Mouse (Mus musculus) forebrain, embryonic 13.5 days (tissue): ENCODE measurements at regions not wholly inside any gene's neighbourhood (a gene's known extent, or its start where the extent isn't known, plus 50 kb on each side); places are given as distances from the start of the nearest gene placed in this dataset.

Experiments used
- ATAC-seq: fragments of 200-750 bp; cut with Nextera tagmentation; 2 replicates; pipeline ENCODE4 v1.8.0; 2017
- H3K27ac ChIP-seq: fragments of 300-500 bp; sonication (generic); 2 replicates; pipeline ENCODE4 v1.5.1; 2015; ENCODE audit warnings: inconsistent platforms, mild to moderate bottlenecking, moderate library complexity
- H3K27me3 ChIP-seq: fragments of 300-500 bp; sonication (generic); 2 replicates; pipeline ENCODE4 v1.6.1; 2015; ENCODE audit warnings: mild to moderate bottlenecking, inconsistent platforms
- H3K36me3 ChIP-seq: fragments of 300-500 bp; sonication (generic); 2 replicates; pipeline ENCODE4 v1.6.1; 2015; ENCODE audit warnings: mild to moderate bottlenecking, inconsistent platforms; ENCODE audit not compliant: poor library complexity, severe bottlenecking
- H3K4me1 ChIP-seq: fragments of 300-500 bp; sonication (generic); 2 replicates; pipeline ENCODE4 v1.6.1; 2015; ENCODE audit warnings: inconsistent platforms
- H3K4me2 ChIP-seq: fragments of 300-500 bp; sonication (generic); 2 replicates; pipeline ENCODE4 v1.6.1; 2015; ENCODE audit warnings: inconsistent platforms, mild to moderate bottlenecking, moderate library complexity
- H3K4me3 ChIP-seq: fragments of 300-500 bp; sonication (generic); 2 replicates; pipeline ENCODE4 v1.5.1; 2015; ENCODE audit warnings: mild to moderate bottlenecking, inconsistent platforms
- H3K9ac ChIP-seq: fragments of 300-500 bp; sonication (generic); 2 replicates; pipeline ENCODE4 v1.6.1; 2015; ENCODE audit warnings: mild to moderate bottlenecking, inconsistent platforms
- H3K9me3 ChIP-seq: fragments of 300-500 bp; sonication (generic); replicated peaks from 2 replicates; pipeline ENCODE4 v1.6.1; 2016; ENCODE audit warnings: inconsistent platforms
- WGBS: fragments of 180-500 bp; shearing (Covaris S2); methylation state at CpG from one replicate; pipeline ENCODE4 v1.1.7; 2015; 5-methylcytosine and 5-hydroxymethylcytosine counted together

GRCm38 (mm10) chr8:31033281-31033680 is 2395.2 kb upstream of the 5930422O12Rik start:
- 1% methylated on average over 13 of the region's 13 CpGs for WGBS
- H3K36me3 ChIP-seq: no peaks in the 10 kb centered on the region
- no peaks in the 10 kb centered on the region for H3K9me3 ChIP-seq
- H3K4me1 ChIP-seq: peaks cover 33% of the 10 kb centered on the region
- peak overlapping the region; percentile 55; the same call in 1 of the 2 replicates for H3K9ac ChIP-seq
- peak; percentile 66 for ATAC-seq
- H3K4me3 ChIP-seq: peak overlapping the region; percentile 32
- H3K27ac ChIP-seq: peak overlapping the region; percentile 26; the same call in 1 of the 2 replicates
- 0 out of 2 replicates have a peak, but pooled peaks cover 4% of the 10 kb centered on the region for H3K27me3 ChIP-seq
- peak overlapping the region; percentile 60 for H3K4me2 ChIP-seq

GRCm38 (mm10) chr8:31036892-31037291 is 2391.6 kb upstream of the 5930422O12Rik start:
- H3K4me1 ChIP-seq: peaks cover 28% of the 10 kb centered on the region
- ATAC-seq: no peak
- no peak overlapping the region for H3K4me3 ChIP-seq
- H3K4me2 ChIP-seq: no peak overlapping the region
- no peaks in the 10 kb centered on the region for H3K9me3 ChIP-seq
- H3K9ac ChIP-seq: no peak overlapping the region
- 64% methylated on average over 2 of the region's 2 CpGs for WGBS
- H3K36me3 ChIP-seq: no peaks in the 10 kb centered on the region
- H3K27ac ChIP-seq: no peak overlapping the region
- 0 out of 2 replicates have a peak, but pooled peaks cover 4% of the 10 kb centered on the region for H3K27me3 ChIP-seq
